Mouse (Mus musculus) testis, adult 2 months (tissue): ENCODE results near the gene Morc4.

Source experiments
- CTCF ChIP-seq: fragments of 200-500 bp; IDR thresholded peaks from 2 replicates; pipeline ENCODE4 v1.5.1; 2012; ENCODE audit warnings: low read depth, mild to moderate bottlenecking, inconsistent platforms, low read length, moderate library complexity; ENCODE audit not compliant: control insufficient read depth, insufficient read depth, insufficient replicate concordance
- POLR2A ChIP-seq: fragments of 200-500 bp; IDR thresholded peaks from 2 replicates; pipeline ENCODE4 v1.6.1; 2012; ENCODE audit warnings: low read depth, mild to moderate bottlenecking, inconsistent platforms, low read length, moderate library complexity; ENCODE audit not compliant: control insufficient read depth

DNA sequence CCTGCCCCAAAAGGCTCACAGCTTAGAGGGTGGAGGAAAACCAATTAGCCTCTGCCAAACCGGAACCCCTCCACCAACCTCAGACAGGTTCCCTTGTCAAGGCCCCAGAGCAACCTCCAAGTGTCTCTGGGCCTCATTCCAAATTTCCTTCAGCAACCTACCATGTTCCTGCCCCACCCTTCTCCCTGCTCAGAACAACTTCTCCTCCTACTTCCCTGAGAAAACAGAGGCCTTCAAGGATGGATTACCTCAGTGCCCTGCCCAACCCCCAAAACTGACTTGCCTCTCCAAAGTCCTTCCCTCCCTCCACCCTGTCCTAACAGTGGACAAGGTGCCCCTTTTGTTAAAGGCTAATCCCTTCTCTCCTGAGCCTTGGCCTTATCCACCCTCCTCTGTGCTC is 85.7 kb downstream of the Morc4 start:
- TF ChIP-seq CTCF (no peak), POLR2A (no peak)
